Mouse (Mus musculus): ENCODE data around the gene Zbtb9. TPM values are rescaled to one million over a fixed set of nuclear protein-coding genes. Genes with fewer than 3 reads are reported as not detected.

The Zbtb9 gene
- polyA plus RNA-seq, 1 experiment = 14.1 TPM

GRCm38 (mm10) chr17:26937883-26938695 lies 34.9 kb upstream of the Zbtb9 start:
- H3K4me1 ChIP-seq (ENCODE audit: control insufficient read depth, insufficient read depth, low read length) = peaks cover 9% of the 10 kb centered on the region
- no peak for DNase-seq
- H3K4me3 ChIP-seq (replicated peaks; ENCODE audit: extremely low read depth, low read depth, low read length) = peak overlapping the region; percentile 80
- TF ChIP-seq CTCF (IDR thresholded peaks at IDR 0.05; ENCODE audit: insufficient read depth, low read length) (no peak), POLR2A (IDR thresholded peaks at IDR 0.05; ENCODE audit: borderline replicate concordance, extremely low read depth, low read depth, low read length) (no peak)
- WGBS = 45% methylated on average over 16 of the region's 16 CpGs

GRCm38 (mm10) chr17:26938731-26939130 lies 34.2 kb upstream of the Zbtb9 start:
- under 1% methylated on average over 22 of the region's 22 CpGs for WGBS
- no peak for TF ChIP-seq CTCF (IDR thresholded peaks at IDR 0.05; ENCODE audit: insufficient read depth, low read length)
- no peak for TF ChIP-seq POLR2A (IDR thresholded peaks at IDR 0.05; ENCODE audit: borderline replicate concordance, extremely low read depth, low read depth, low read length)
- Histone ChIP-seq H3K4me1 (ENCODE audit: control insufficient read depth, insufficient read depth, low read length) (peaks cover 9% of the 10 kb centered on the region), H3K4me3 (replicated peaks; ENCODE audit: extremely low read depth, low read depth, low read length) (peak overlapping the region; percentile 80)
- no peak for DNase-seq

- Histone ChIP-seq H3K4me3 (replicated peaks; ENCODE audit: extremely low read depth, low read depth, low read length) (peak within 1 kb of the TSS; percentile 80), H3K4me1 (ENCODE audit: control insufficient read depth, insufficient read depth, low read length) (peaks cover 5% of the 10 kb centered on the region; the same call in 1 of the 2 replicates)
- DNase-seq = peak; percentile 99
- under 1% methylated on average over 70 of the region's 70 CpGs for WGBS
- TF ChIP-seq CTCF (IDR thresholded peaks at IDR 0.05; ENCODE audit: insufficient read depth, low read length) (no peak), POLR2A (IDR thresholded peaks at IDR 0.05; ENCODE audit: borderline replicate concordance, extremely low read depth, low read depth, low read length) (peak; percentile 99)
Measured at GRCm38 (mm10) chr17:26939178-26939972, 33.6 kb upstream of the Zbtb9 start, which contains the start of gene Cuta. Cuta (minus strand) TSS chr17:26939569.

GRCm38 (mm10) chr17:26939973-26940300 lies 33.0 kb upstream of the Zbtb9 start:
- peak overlapping the region; percentile 60 for H3K4me3 ChIP-seq (replicated peaks; ENCODE audit: extremely low read depth, low read depth, low read length)
- H3K4me1 ChIP-seq (ENCODE audit: control insufficient read depth, insufficient read depth, low read length) = 0 out of 2 replicates have a peak, but pooled peaks cover 3% of the 10 kb centered on the region
- TF ChIP-seq POLR2A (IDR thresholded peaks at IDR 0.05; ENCODE audit: borderline replicate concordance, extremely low read depth, low read depth, low read length) = no peak
- no peak for TF ChIP-seq CTCF (IDR thresholded peaks at IDR 0.05; ENCODE audit: insufficient read depth, low read length)
- no peak for DNase-seq
- 9% methylated on average over 3 of the region's 3 CpGs for WGBS

GRCm38 (mm10) chr17:26941031-26941789 lies 31.8 kb upstream of the Zbtb9 start, which contains the start of gene Syngap1:
Syngap1 (plus strand) TSS chr17:26941253.
- H3K4me3 ChIP-seq (replicated peaks; ENCODE audit: extremely low read depth, low read depth, low read length) = no peak within 1 kb of the TSS
- H3K4me1 ChIP-seq (ENCODE audit: control insufficient read depth, insufficient read depth, low read length) = 0 out of 2 replicates have a peak, but pooled peaks cover 3% of the 10 kb centered on the region
- WGBS = 6% methylated on average over 19 of the region's 24 CpGs
- TF ChIP-seq POLR2A (IDR thresholded peaks at IDR 0.05; ENCODE audit: borderline replicate concordance, extremely low read depth, low read depth, low read length) = no peak
- TF ChIP-seq CTCF (IDR thresholded peaks at IDR 0.05; ENCODE audit: insufficient read depth, low read length) = no peak
- DNase-seq = no peak

- TF ChIP-seq CTCF (IDR thresholded peaks at IDR 0.05; ENCODE audit: insufficient read depth, low read length) = no peak
- TF ChIP-seq POLR2A (IDR thresholded peaks at IDR 0.05; ENCODE audit: borderline replicate concordance, extremely low read depth, low read depth, low read length) = no peak
- WGBS = 20% methylated on average over 4 of the region's 4 CpGs
- DNase-seq = no peak
- H3K4me3 ChIP-seq (replicated peaks; ENCODE audit: extremely low read depth, low read depth, low read length) = no peak overlapping the region
- H3K4me1 ChIP-seq (ENCODE audit: control insufficient read depth, insufficient read depth, low read length) = 0 out of 2 replicates have a peak, but pooled peaks cover 3% of the 10 kb centered on the region
Measured at GRCm38 (mm10) chr17:26941841-26942570, 31.0 kb upstream of the Zbtb9 start.

GRCm38 (mm10) chr17:26945824-26946495 lies 27.0 kb upstream of the Zbtb9 start:
- WGBS = 52% methylated on average over 13 of the region's 13 CpGs
- no peak for DNase-seq
- TF ChIP-seq CTCF (IDR thresholded peaks at IDR 0.05; ENCODE audit: insufficient read depth, low read length) (no peak), POLR2A (IDR thresholded peaks at IDR 0.05; ENCODE audit: borderline replicate concordance, extremely low read depth, low read depth, low read length) (no peak)
- Histone ChIP-seq H3K4me3 (replicated peaks; ENCODE audit: extremely low read depth, low read depth, low read length) (peak overlapping the region; percentile 56), H3K4me1 (ENCODE audit: control insufficient read depth, insufficient read depth, low read length) (peaks cover 3% of the 10 kb centered on the region)

GRCm38 (mm10) chr17:26946567-26946966 lies 26.4 kb upstream of the Zbtb9 start:
- H3K4me3 ChIP-seq (replicated peaks; ENCODE audit: extremely low read depth, low read depth, low read length) = peak overlapping the region; percentile 56
- peak; percentile 80 for DNase-seq
- peaks cover 5% of the 10 kb centered on the region for H3K4me1 ChIP-seq (ENCODE audit: control insufficient read depth, insufficient read depth, low read length)
- TF ChIP-seq POLR2A (IDR thresholded peaks at IDR 0.05; ENCODE audit: borderline replicate concordance, extremely low read depth, low read depth, low read length) = no peak
- no peak for TF ChIP-seq CTCF (IDR thresholded peaks at IDR 0.05; ENCODE audit: insufficient read depth, low read length)
- WGBS = 2% methylated on average over 37 of the region's 37 CpGs
